Mouse (Mus musculus) megakaryocyte, embryonic 14.5 days (primary cell): Measurements from ENCODE around the gene Zbed4.

Experiments used
- FLI1 ChIP-seq: IDR thresholded peaks from 2 replicates; pipeline ENCODE4 v1.6.1; 2012; ENCODE audit warnings: low read length, inconsistent platforms, mixed read lengths
- GATA1 ChIP-seq: IDR thresholded peaks from 3 replicates; pipeline ENCODE4 v1.6.1; 2012; ENCODE audit warnings: mixed read lengths, low read length, inconsistent platforms, borderline replicate concordance

DNA sequence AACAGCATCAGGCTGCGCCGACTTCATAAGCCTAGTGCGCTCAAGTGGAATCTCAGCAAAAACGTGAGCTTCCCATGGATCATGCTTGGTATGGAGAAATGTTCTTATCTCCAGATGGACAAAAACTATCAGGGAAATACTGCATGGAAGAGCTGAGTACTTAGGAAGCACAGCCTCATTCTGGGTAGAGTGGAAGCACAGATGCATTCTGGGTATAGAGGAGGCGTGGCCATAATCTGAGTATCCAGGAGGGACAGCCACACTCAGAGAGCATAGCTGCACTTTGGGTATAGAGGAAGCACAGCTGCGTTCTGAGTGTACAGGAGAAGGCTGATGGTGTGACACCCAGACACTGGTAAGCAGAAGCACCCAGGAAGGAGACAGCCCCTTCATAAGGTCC is 50.9 kb downstream of the Zbed4 start:
- no peak for TF ChIP-seq FLI1
- TF ChIP-seq GATA1: no peak
